Mouse (Mus musculus) left cerebral cortex, adult 9 months (tissue): ENCODE results near the gene Spry1.
A peak's percentile ranks its signal among the peaks of the same experiment; 100 is the strongest.
"Not testable (repeated sequence)": the region's sequence is repeated elsewhere in the genome, so short reads cannot be mapped to it uniquely, and the experiment has no call there.

Source experiments
- DNase-seq, 2 experiments: peaks; one replicate each; pipeline ENCODE4 v3.0.0; 2022; ENCODE audit warnings: low spot score in 2 of 2

Gene Spry1

DNA sequence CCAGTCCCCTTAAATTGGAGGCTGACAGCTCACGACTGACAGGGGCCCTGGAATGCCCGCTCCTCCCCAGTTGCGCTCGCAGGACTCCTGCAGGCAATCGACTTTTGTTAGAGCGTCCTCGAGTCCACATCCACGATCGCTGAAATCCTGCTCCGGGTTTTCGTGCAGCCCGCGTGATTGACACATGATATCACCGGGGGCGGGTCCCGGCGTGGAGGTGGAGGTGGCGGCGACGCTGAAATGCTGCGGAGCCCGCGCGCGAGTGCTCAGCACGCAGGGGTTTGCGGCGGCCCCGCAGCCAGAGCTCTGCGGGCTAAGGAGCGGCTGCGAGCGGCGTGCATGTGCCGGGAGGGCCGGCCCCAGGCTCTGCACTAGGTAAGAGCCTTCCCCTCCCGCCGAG is at the start of gene Spry1:
Gene Spry1 (plus strand): TSS at position 258 of the 400 bp plus-strand sequence.
- DNase-seq, result peak; percentile 76 to 98

GRCm38 (mm10) chr3:37595721-37596120 is 44.0 kb upstream of the Spry1 start:
- no peak for DNase-seq

DNA sequence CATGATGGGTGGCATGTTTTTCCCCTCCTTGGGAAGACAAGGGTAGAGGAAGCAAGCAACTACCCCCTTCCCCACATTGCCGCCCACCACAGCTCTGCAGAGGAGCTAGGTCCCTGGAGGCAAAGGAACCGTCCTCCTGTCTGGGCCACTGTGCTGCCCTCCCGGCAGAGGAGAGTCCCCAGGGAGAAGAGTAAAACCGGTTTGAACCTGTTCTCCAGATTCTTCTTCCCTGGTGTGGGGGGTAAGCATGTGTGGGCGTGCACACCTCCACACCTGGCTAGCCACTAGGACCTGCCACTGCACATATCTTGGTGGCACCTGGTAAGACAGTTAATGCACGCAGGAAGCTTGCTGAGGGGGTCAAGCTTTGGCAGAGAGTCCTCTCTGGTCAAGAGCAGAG is 43.2 kb upstream of the Spry1 start:
- no peak for DNase-seq

GRCm38 (mm10) chr3:37597200-37597599 is 42.5 kb upstream of the Spry1 start:
- no peak for DNase-seq

DNA sequence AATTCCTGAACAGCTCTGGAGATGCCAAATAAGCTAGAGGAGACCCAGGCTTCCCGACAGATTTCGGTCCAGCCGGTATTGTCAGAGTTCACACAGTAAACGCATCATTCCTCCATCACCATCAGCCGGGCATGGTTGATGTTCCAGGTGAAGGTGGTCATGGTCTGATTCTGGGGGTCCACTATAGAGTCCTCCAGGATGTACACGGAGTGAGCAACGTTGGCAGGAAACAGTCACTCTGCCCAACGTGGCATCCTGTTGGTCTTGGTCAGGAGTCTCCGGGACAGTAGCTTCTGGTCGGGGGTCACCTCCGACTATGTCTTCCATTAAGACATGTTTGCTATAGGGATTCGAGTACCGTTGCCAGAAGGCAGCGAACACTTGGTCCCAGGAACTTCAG is 40.1 kb upstream of the Spry1 start:
- DNase-seq, result not testable (repeated sequence)

DNA sequence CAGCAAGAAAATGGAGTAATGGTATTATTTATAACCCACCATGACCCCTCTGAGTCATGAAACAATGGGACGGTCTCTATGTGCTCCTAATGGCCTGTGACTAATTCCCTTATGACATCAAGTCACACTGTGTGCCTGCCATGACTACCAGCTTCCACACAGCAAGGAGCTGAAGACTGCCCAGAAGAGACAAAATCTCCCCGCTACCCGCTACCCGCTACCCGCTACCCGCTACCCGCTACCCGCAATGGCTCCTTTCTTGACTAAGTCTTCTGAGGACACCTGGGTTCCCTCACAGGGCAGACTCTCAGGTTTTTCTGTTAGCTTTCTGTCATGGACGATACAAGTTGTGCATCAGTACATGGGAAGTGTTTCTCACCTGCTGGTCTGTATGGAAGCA is 37.4 kb upstream of the Spry1 start:
- DNase-seq, result no peak

- no peak for DNase-seq
Measured at GRCm38 (mm10) chr3:37602890-37603289, 36.9 kb upstream of the Spry1 start.

DNA sequence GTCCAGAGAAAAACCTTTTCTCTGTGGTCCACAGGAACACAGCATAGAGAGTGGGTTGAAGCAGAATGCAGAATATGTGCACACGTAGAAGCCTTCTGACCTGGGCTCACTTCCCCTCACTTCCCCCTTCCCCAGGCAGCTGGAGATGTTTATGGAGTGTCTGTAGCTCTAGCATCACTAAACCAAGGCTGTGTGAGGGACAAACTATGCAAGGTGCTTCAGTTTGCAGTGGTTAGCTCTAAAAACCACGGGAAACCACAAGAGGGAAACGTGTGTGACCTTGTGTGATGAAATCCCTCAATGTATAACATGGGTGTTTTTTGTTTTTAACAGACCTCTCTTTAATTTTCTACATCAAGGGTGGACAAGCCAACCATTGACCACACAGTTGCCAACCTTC is 36.2 kb upstream of the Spry1 start:
- no peak for DNase-seq

GRCm38 (mm10) chr3:37604976-37605875 is 34.5 kb upstream of the Spry1 start:
- DNase-seq, result peak in 1 of 2 experiments; percentile 9

DNA sequence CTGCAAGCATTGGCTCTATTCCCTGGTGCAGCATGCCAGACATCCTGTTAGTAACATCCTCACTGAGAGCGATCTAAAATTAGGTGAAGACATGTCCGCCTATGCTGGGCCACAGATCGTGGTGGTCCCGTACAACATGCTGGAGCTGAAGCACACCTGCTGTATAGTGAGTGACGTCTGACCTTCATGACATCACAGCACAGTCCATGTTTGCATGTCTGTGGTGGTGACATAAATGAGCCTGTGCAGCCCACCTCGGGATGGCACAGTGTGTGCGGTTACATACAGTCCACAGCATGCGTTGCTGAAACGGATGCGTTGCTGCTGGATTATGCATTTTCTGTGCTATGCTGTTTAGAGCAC is 33.9 kb upstream of the Spry1 start:
- DNase-seq, result no peak

GRCm38 (mm10) chr3:37608926-37609325 is 30.8 kb upstream of the Spry1 start:
- DNase-seq, result no peak

GRCm38 (mm10) chr3:37610670-37611069 is 29.1 kb upstream of the Spry1 start:
- DNase-seq, result no peak

- no peak for DNase-seq
Measured at GRCm38 (mm10) chr3:37613722-37614121, 26.0 kb upstream of the Spry1 start.

DNA sequence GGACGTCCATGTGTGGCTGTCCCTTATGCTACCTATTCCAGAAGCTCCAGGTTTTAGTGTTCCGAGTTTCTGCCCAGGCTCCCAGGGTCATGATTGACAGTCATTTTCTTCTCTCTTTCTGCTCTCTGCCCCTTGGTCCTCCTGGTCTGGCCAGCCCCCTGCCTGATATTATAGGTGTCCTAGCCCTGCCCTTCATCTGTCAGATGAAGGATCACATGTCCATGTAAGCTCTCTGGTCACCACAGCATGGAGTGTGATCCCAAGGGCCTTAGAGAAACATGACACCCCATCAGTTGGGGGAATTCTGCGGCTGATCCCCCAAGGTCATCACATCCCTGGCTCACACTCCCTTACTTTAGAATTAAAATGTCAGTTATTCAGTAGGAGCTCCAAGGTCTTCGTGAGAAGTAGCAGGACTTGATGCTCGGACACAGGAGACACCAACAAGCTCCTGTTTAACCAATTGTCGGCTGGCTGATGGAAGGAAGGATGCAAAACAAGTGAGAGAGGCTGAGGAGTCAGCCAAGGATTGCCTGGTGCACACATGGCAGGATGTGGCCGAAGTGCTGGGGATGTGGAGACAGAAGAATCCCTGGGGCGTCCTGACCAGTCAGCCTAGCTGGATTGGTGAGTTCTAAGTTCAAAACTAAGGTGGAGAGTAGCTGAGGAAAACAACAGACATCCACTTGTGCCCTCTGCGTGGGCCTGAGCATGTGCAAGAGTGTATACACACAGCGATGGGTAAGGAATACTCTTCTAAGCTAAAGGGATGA is 24.7 kb upstream of the Spry1 start:
- DNase-seq, result no peak

- no peak for DNase-seq
Measured at GRCm38 (mm10) chr3:37616586-37617547, 22.9 kb upstream of the Spry1 start.

GRCm38 (mm10) chr3:37632246-37632645 is 7.5 kb upstream of the Spry1 start:
- no peak for DNase-seq

DNA sequence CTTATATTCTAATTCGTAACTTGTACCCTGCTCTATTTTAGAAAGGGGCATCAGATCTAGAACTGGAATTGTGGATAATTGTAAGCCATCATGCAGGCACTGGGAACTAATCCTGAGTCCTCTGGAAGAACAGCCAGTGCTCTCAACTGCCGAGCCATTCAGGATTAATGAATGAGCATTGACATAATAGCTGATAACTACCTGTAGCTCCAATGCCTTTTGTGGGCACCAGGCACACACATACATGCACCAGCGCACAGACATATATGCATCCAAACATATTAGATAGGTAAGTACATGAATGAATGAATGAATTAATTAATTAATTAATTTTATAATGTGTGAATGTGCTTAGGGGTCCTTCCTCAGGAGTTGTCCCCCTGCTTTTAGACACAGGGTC is 7.0 kb upstream of the Spry1 start:
- DNase-seq, result no peak

DNA sequence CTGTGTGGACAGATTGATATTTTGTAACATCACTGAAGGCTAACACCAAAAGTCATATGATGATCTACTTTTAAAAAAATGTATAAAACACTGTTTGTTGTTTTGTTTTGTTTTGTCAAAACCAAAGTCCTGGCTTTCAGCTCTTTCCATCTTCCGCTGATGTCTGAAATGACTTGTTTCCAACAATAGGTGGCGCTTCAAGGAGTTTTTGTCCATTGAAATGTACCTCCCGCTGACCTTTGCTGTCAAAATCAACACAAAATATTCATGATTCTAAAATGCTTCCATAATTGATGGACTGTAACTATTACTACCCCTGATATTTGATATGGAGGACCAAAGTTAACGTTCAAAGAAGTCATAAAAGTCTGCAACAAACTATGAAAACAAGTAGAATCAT is 5.1 kb upstream of the Spry1 start:
- no peak for DNase-seq

DNA sequence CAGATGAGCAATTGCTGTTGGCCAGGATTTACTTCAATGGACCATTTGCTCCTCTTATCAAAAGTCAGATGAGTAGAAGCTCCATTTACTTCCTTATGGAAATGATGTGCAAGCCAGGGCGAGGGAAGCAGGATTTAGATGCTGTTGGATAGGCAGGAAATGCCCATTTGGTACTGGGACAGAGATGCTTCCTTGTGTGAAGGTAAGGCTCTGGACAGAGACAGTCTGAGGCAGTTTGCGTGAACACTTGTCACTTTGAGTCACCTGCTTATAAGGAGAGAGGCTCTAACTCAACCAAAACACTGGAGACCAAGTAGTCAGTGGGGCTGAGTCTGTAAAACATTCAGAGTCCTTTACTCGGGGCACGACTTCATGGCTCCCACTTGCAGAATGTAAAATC is 2.8 kb upstream of the Spry1 start:
- DNase-seq, result no peak

- DNase-seq, result no peak
Measured at GRCm38 (mm10) chr3:37640162-37640721, 495 bp downstream of the Spry1 start.

DNA sequence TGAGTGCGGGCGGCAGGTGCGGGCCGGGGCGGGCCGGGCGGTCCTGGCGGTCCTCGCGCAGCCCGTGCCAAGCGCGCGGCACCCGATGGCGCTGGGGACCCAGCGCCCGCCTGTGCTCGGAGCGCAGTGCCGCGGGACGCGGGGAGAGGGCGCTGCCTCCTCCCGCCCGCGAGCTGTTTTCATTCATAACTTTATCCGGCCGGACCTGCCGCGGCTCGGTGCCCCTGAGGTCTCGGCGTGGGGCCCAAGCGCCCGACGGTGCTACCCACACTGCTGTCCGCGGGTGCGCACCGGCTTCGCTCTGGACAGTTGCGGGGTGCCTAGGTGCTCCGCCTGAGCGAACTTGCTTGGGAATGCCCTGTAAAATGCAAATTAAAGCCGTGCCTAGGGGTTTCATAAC is 1.1 kb downstream of the Spry1 start:
- DNase-seq, result peak in 1 of 2 experiments; percentile 62
